Mouse (Mus musculus): Measurements from ENCODE around the gene Daam1. TPM values are rescaled to one million over a fixed set of nuclear protein-coding genes. Genes with fewer than 3 reads are reported as not detected.

The Daam1 gene
- polyA plus RNA-seq, 1 experiment from 2014 or later = 15.3 TPM

GRCm38 (mm10) chr12:71793114-71793513 lies 37.8 kb upstream of the Daam1 start:
- H3K4me3 ChIP-seq (ENCODE audit: low read depth, low read length) = no peak overlapping the region
- 60% methylated on average over 2 of the region's 2 CpGs for WGBS
- ATAC-seq (ENCODE audit: insufficient read depth) (peak; percentile 37; the same call in 1 of the 2 replicates), DNase-seq (no peak)
- H3K4me1 ChIP-seq (ENCODE audit: insufficient read depth) = peaks cover 11% of the 10 kb centered on the region
- H3K9me3 ChIP-seq (ENCODE audit: low read depth, low read length) = no peaks in the 10 kb centered on the region
- TF ChIP-seq CTCF (IDR thresholded peaks at IDR 0.05; ENCODE audit: low read depth) = no peak
- H3K36me3 ChIP-seq (ENCODE audit: insufficient read depth) = no peaks in the 10 kb centered on the region
- H3K27ac ChIP-seq (ENCODE audit: low read depth) = no peak overlapping the region
- H3K4me2 ChIP-seq = no peak overlapping the region
- H3K9ac ChIP-seq = no peak overlapping the region
- no peaks in the 10 kb centered on the region for H3K27me3 ChIP-seq (ENCODE audit: insufficient read depth, low read length)

DNA sequence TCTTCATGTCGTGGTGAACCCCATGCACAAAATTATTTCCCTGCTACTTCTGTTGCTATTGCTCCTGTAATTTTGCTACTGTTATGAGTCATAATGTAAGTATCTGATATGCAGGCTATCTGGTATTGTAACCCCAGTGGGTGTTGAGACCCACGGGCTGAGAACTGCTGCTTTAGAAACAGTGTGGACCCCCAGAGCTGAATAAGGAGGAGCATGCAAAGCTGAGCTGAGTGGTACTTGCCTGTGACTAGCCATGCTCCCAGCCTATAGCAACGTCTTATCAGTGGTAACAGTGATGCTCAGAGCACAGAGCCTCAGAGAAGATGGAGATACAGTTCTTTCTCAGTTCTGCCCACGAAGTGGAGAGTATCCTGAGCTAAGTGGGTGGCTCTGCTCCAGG lies 35.3 kb upstream of the Daam1 start:
- H3K9me3 ChIP-seq (ENCODE audit: low read depth, low read length) = no peaks in the 10 kb centered on the region
- peaks cover 11% of the 10 kb centered on the region for H3K4me1 ChIP-seq (ENCODE audit: insufficient read depth)
- H3K4me2 ChIP-seq = no peak overlapping the region
- H3K9ac ChIP-seq = no peak overlapping the region
- TF ChIP-seq CTCF (IDR thresholded peaks at IDR 0.05; ENCODE audit: low read depth) = no peak
- WGBS = 40% methylated on average over 4 of the region's 4 CpGs
- ATAC-seq (ENCODE audit: insufficient read depth) (no peak), DNase-seq (no peak)
- no peaks in the 10 kb centered on the region for H3K36me3 ChIP-seq (ENCODE audit: insufficient read depth)
- no peaks in the 10 kb centered on the region for H3K27me3 ChIP-seq (ENCODE audit: insufficient read depth, low read length)
- H3K4me3 ChIP-seq (ENCODE audit: low read depth, low read length) = no peak overlapping the region
- H3K27ac ChIP-seq (ENCODE audit: low read depth) = no peak overlapping the region; the same call in 1 of the 2 replicates

DNA sequence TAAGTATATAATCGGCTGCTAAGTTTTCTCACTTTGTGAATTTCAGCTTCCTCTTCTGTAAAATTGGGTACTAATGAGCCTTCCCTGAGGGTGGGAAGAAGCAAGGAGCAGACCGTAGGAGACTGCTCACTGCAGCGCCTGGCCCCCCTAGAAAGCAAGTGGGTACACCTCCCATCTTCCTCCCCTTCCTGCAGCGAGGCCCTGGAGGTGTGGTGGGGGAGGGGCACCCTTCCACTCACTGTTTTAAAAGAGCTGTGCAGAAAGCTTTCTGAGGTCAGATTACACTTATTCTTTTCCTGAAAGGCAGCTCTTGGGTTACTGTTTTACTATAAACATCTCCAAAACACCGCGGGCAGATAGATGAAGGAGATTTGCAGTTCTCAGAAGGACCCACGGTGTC lies 34.4 kb upstream of the Daam1 start:
- Histone ChIP-seq H3K4me2 (peak overlapping the region; percentile 14; the same call in 1 of the 2 replicates), H3K4me3 (ENCODE audit: low read depth, low read length) (no peak overlapping the region), H3K9ac (no peak overlapping the region), H3K9me3 (ENCODE audit: low read depth, low read length) (no peaks in the 10 kb centered on the region), H3K36me3 (ENCODE audit: insufficient read depth) (no peaks in the 10 kb centered on the region), H3K27ac (ENCODE audit: low read depth) (no peak overlapping the region), H3K27me3 (ENCODE audit: insufficient read depth, low read length) (no peaks in the 10 kb centered on the region), H3K4me1 (ENCODE audit: insufficient read depth) (peaks cover 11% of the 10 kb centered on the region)
- WGBS = 5% methylated on average over 7 of the region's 7 CpGs
- no peak for TF ChIP-seq CTCF (IDR thresholded peaks at IDR 0.05; ENCODE audit: low read depth)
- DNase-seq (peak; percentile 40), ATAC-seq (ENCODE audit: insufficient read depth) (peak; percentile 45; the same call in 1 of the 2 replicates)

GRCm38 (mm10) chr12:71807306-71807705 lies 23.6 kb upstream of the Daam1 start:
- Histone ChIP-seq H3K27ac (ENCODE audit: low read depth) (no peak overlapping the region), H3K27me3 (ENCODE audit: insufficient read depth, low read length) (no peaks in the 10 kb centered on the region), H3K9me3 (ENCODE audit: low read depth, low read length) (no peaks in the 10 kb centered on the region), H3K9ac (no peak overlapping the region), H3K4me3 (ENCODE audit: low read depth, low read length) (no peak overlapping the region), H3K4me2 (0 out of 2 replicates have a peak overlapping the region, but pooled peaks have one; percentile 20), H3K4me1 (ENCODE audit: insufficient read depth) (no peaks in the 10 kb centered on the region), H3K36me3 (ENCODE audit: insufficient read depth) (no peaks in the 10 kb centered on the region)
- ATAC-seq (ENCODE audit: insufficient read depth) = peak; percentile 35; the same call in 1 of the 2 replicates
- WGBS = 41% methylated on average over 9 of the region's 9 CpGs
- peak; percentile 54 for DNase-seq
- TF ChIP-seq CTCF (IDR thresholded peaks at IDR 0.05; ENCODE audit: low read depth) = no peak

GRCm38 (mm10) chr12:71808631-71809030 lies 22.2 kb upstream of the Daam1 start:
- 87% methylated on average over 9 of the region's 9 CpGs for WGBS
- no peaks in the 10 kb centered on the region; the same call in 1 of the 2 replicates for H3K4me1 ChIP-seq (ENCODE audit: insufficient read depth)
- no peak overlapping the region for H3K4me3 ChIP-seq (ENCODE audit: low read depth, low read length)
- H3K9me3 ChIP-seq (ENCODE audit: low read depth, low read length) = no peaks in the 10 kb centered on the region
- H3K27me3 ChIP-seq (ENCODE audit: insufficient read depth, low read length) = no peaks in the 10 kb centered on the region
- no peak overlapping the region for H3K4me2 ChIP-seq
- ATAC-seq (ENCODE audit: insufficient read depth) = no peak
- no peak overlapping the region for H3K9ac ChIP-seq
- no peak overlapping the region for H3K27ac ChIP-seq (ENCODE audit: low read depth)
- no peaks in the 10 kb centered on the region for H3K36me3 ChIP-seq (ENCODE audit: insufficient read depth)
- no peak for TF ChIP-seq CTCF (IDR thresholded peaks at IDR 0.05; ENCODE audit: low read depth)
- DNase-seq = no peak

DNA sequence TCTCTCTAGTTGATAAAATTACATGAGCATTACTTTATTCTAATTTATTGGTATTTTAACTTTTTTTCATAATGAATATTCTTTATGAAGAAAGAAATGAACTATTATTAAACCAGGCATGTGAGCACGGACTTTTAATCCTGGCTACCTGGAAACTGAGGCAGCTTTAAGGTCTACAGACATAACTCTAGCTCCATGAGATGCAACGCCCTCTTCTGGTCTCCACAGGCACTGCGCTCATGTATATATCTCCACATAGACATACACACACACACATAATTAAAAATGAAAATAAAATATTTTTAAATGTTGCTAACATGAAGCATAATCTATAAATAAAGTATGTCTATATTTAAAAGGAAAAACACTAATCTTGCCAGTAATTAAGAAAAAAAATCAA lies 21.3 kb upstream of the Daam1 start:
- WGBS = 87% methylated on average over 3 of the region's 3 CpGs
- Histone ChIP-seq H3K36me3 (ENCODE audit: insufficient read depth) (no peaks in the 10 kb centered on the region), H3K4me3 (ENCODE audit: low read depth, low read length) (no peak overlapping the region), H3K4me2 (no peak overlapping the region), H3K4me1 (ENCODE audit: insufficient read depth) (no peaks in the 10 kb centered on the region; the same call in 1 of the 2 replicates), H3K27ac (ENCODE audit: low read depth) (no peak overlapping the region), H3K27me3 (ENCODE audit: insufficient read depth, low read length) (no peaks in the 10 kb centered on the region), H3K9me3 (ENCODE audit: low read depth, low read length) (no peaks in the 10 kb centered on the region), H3K9ac (no peak overlapping the region)
- DNase-seq (no peak), ATAC-seq (ENCODE audit: insufficient read depth) (no peak)
- TF ChIP-seq CTCF (IDR thresholded peaks at IDR 0.05; ENCODE audit: low read depth) = 0 out of 2 replicates have a peak, but pooled peaks have one; percentile 10

GRCm38 (mm10) chr12:71812567-71812966 lies 18.3 kb upstream of the Daam1 start:
- no peaks in the 10 kb centered on the region; the same call in 1 of the 2 replicates for H3K4me1 ChIP-seq (ENCODE audit: insufficient read depth)
- no peak for TF ChIP-seq CTCF (IDR thresholded peaks at IDR 0.05; ENCODE audit: low read depth)
- WGBS = 67% methylated on average over 14 of the region's 14 CpGs

More at GRCm38 (mm10) chr12:71812567-71812966, 18.3 kb upstream of the Daam1 start:
- H3K9me3 ChIP-seq (ENCODE audit: low read depth, low read length) = no peaks in the 10 kb centered on the region
- no peak overlapping the region for H3K4me3 ChIP-seq (ENCODE audit: low read depth, low read length)
- no peak overlapping the region for H3K9ac ChIP-seq
- no peak overlapping the region for H3K27ac ChIP-seq (ENCODE audit: low read depth)
- DNase-seq = no peak
- H3K27me3 ChIP-seq (ENCODE audit: insufficient read depth, low read length) = no peaks in the 10 kb centered on the region
- no peak overlapping the region for H3K4me2 ChIP-seq
- H3K36me3 ChIP-seq (ENCODE audit: insufficient read depth) = no peaks in the 10 kb centered on the region
- ATAC-seq (ENCODE audit: insufficient read depth) = no peak

All from lung, embryonic 14.5 days (tissue).